ENCODE assay signal across 9 mouse cellular contexts in the genomic region with DNA sequence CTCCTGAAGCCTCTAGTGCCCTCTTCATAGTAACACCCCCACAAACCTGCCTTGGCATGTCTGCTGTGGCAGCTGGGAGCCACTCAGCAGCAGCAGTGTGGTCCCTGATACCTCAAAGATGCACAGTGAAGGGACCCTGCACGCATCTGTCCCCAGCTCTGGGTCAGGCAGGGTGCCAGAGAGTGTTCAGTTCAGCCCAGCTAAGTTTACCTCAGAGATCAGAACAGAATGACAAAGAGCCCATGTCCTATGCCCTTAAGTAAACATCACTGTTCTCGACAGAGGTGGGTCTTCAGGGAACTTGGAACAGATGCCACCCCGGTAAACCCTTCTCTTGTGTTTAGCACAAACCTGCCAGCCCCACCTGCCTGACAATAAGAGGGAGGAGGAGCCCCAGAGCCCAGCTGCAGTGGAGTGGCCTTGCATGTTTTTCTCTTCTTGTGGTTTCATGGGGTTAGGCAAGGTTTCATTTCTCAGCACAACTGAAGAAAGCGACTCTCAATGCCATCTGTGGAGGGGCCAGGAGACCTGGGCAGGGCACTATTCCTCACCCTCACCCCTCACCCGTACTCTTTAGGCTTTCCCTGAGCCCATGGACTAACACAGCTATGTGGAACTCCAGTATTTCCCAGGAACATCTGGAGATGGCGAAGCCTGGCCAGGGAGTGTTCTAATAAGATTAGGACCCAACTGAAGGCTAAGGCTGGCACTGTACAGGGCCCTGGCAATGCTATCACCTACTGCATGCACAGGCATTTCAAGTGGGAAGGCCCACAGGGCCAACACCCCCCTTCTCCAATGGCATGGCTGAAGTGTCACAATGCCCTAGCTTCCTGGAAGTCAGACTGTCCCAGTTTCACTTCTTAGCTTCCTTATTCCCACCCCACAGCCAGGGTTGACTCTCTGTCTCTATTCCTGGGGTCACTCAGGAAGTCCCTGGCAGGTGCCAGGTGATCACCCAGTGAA.
A peak's percentile ranks its signal among the peaks of the same experiment; 100 is the strongest.
DNase-seq lines count a peak whose midpoint lies in the region; ATAC-seq and TF ChIP-seq lines count a peak whose summit lies in the region.
"Had no signal": no experiment of that assay in that cellular context is flagged by ENCODE, and none has a peak within 500 bp of the region (broad histone marks: within the 10 kb centered on the region; RNA-seq: fewer than 3 reads in every experiment).

No protein-coding gene starts in this region.

- H3K9me3 ChIP-seq in liver, embryonic 16.5 days (replicated peaks; ENCODE audit: control insufficient read depth, low read length), result no peaks in the 10 kb centered on the region

- 0 out of 2 replicates have a peak, but pooled peaks have one; percentile 7 for TF ChIP-seq POLR2A in bone marrow, adult 2 months (IDR thresholded peaks at IDR 0.05; ENCODE audit: borderline replicate concordance, control insufficient read depth, low read depth, low read length)

- peak; percentile 62 for ATAC-seq in liver, embryonic 16.5 days (ENCODE audit: low read depth)

- peak; percentile 10 for DNase-seq in adrenal gland, postnatal 10 days
- DNase-seq in adrenal gland, postnatal 25 days, result no peak
- peak; percentile 49 to 64 for DNase-seq in spleen, postnatal 14 days (ENCODE audit: low spot score in 2 of 2)
- DNase-seq in kidney, postnatal 10 days, result no peak
- DNase-seq in neural tube, embryonic 10.5 days (ENCODE audit: extremely low spot score, low spot score), result no peak
- no peak for DNase-seq in right cerebral cortex, postnatal 36 days (ENCODE audit: low spot score in 2 of 2)
- DNase-seq: gastrocnemius, postnatal 36 days had no signal

- H3K36me3 ChIP-seq in liver, embryonic 16.5 days (ENCODE audit: control insufficient read depth, insufficient read depth), result no peaks in the 10 kb centered on the region

- TF ChIP-seq CTCF in bone marrow, adult 2 months (IDR thresholded peaks at IDR 0.05; ENCODE audit: control insufficient read depth, insufficient read depth, low read length), result no peak

- H3K9ac ChIP-seq in liver, embryonic 16.5 days (ENCODE audit: low read depth, low read length), result peak overlapping the region; percentile 50

- WGBS in bone marrow, adult 2 months, result 11% methylated on average over 6 of the region's 6 CpGs
- WGBS in liver, embryonic 16.5 days (ENCODE audit: insufficient replicate concordance), result 36% methylated on average over 6 of the region's 6 CpGs

- H3K4me3 ChIP-seq in bone marrow, adult 2 months (replicated peaks; ENCODE audit: control insufficient read depth, low read depth, low read length), result no peak overlapping the region
- no peak overlapping the region for H3K4me3 ChIP-seq in liver, embryonic 16.5 days (ENCODE audit: low read depth, low read length)

- H3K27ac ChIP-seq in bone marrow, adult 2 months (ENCODE audit: control insufficient read depth, insufficient read depth, low read depth, low read length, poor library complexity), result peak overlapping the region; percentile 88
- H3K27ac ChIP-seq in liver, embryonic 16.5 days (ENCODE audit: low read length), result peak overlapping the region; percentile 84

- no peaks in the 10 kb centered on the region for H3K27me3 ChIP-seq in liver, embryonic 16.5 days (ENCODE audit: control insufficient read depth, insufficient read depth, low read depth, low read length)

- peaks cover 23% of the 10 kb centered on the region for H3K4me1 ChIP-seq in bone marrow, adult 2 months (ENCODE audit: control insufficient read depth, insufficient read depth, low read length)
- H3K4me1 ChIP-seq in liver, embryonic 16.5 days (ENCODE audit: control insufficient read depth, low read depth, low read length), result peaks cover 76% of the 10 kb centered on the region

- H3K4me2 ChIP-seq in liver, embryonic 16.5 days (ENCODE audit: low read depth, low read length), result peak overlapping the region; percentile 40

Comparison
In these comparisons a context has a peak if more than half of its experiments do, and no peak if none do; other contexts are left out.
1. DNase-seq: peak in adrenal gland, postnatal 10 days (single experiment) and spleen, postnatal 14 days (2 of 2); none in adrenal gland, postnatal 25 days (single experiment), kidney, postnatal 10 days (single experiment), neural tube, embryonic 10.5 days (single experiment) and right cerebral cortex, postnatal 36 days (0 of 2).